Mouse (Mus musculus): ENCODE data around the gene Fads2. TPM values are rescaled to one million over a fixed set of nuclear protein-coding genes. Genes with fewer than 3 reads are reported as not detected.

Fads2 gene
- polyA plus RNA-seq, 1 experiment from 2014 or later, result 71.4 TPM

GRCm38 (mm10) chr19:10071166-10071565, 30.4 kb downstream of the Fads2 start:
- Histone ChIP-seq H3K4me2 (ENCODE audit: low read length) (no peak overlapping the region), H3K36me3 (ENCODE audit: control insufficient read depth, insufficient read depth, low read length) (peaks cover 98% of the 10 kb centered on the region), H3K4me3 (ENCODE audit: low read depth, low read length) (no peak overlapping the region), H3K27ac (ENCODE audit: low read depth) (no peak overlapping the region), H3K27me3 (replicated peaks; ENCODE audit: control insufficient read depth, insufficient read depth, low read length) (no peaks in the 10 kb centered on the region), H3K9me3 (ENCODE audit: control insufficient read depth, low read length) (no peaks in the 10 kb centered on the region), H3K4me1 (replicated peaks; ENCODE audit: control insufficient read depth, insufficient read depth, low read length) (no peaks in the 10 kb centered on the region), H3K9ac (ENCODE audit: low read length) (no peak overlapping the region)
- ATAC-seq (replicated peaks; ENCODE audit: low FRiP score, low TSS enrichment, low read depth) (no peak), DNase-seq (ENCODE audit: low spot score) (no peak)
- WGBS, result 93% methylated on average over 5 of the region's 5 CpGs

- H3K27ac ChIP-seq (ENCODE audit: low read depth), result no peak overlapping the region
- no peak overlapping the region for H3K4me2 ChIP-seq (ENCODE audit: low read length)
- H3K9ac ChIP-seq (ENCODE audit: low read length), result no peak overlapping the region
- H3K4me1 ChIP-seq (replicated peaks; ENCODE audit: control insufficient read depth, insufficient read depth, low read length), result no peaks in the 10 kb centered on the region
- no peaks in the 10 kb centered on the region for H3K27me3 ChIP-seq (replicated peaks; ENCODE audit: control insufficient read depth, insufficient read depth, low read length)
- 92% methylated on average over 8 of the region's 8 CpGs for WGBS
- no peak for ATAC-seq (replicated peaks; ENCODE audit: low FRiP score, low TSS enrichment, low read depth)
- no peaks in the 10 kb centered on the region for H3K9me3 ChIP-seq (ENCODE audit: control insufficient read depth, low read length)
- DNase-seq (ENCODE audit: low spot score), result no peak
- no peak overlapping the region for H3K4me3 ChIP-seq (ENCODE audit: low read depth, low read length)
- H3K36me3 ChIP-seq (ENCODE audit: control insufficient read depth, insufficient read depth, low read length), result peaks cover 98% of the 10 kb centered on the region
Observed at GRCm38 (mm10) chr19:10070186-10070980, 31.2 kb downstream of the Fads2 start.

GRCm38 (mm10) chr19:10067701-10068100, 33.8 kb downstream of the Fads2 start:
- Histone ChIP-seq H3K9me3 (ENCODE audit: control insufficient read depth, low read length) (no peaks in the 10 kb centered on the region), H3K4me1 (replicated peaks; ENCODE audit: control insufficient read depth, insufficient read depth, low read length) (no peaks in the 10 kb centered on the region), H3K4me3 (ENCODE audit: low read depth, low read length) (no peak overlapping the region), H3K9ac (ENCODE audit: low read length) (no peak overlapping the region), H3K27ac (ENCODE audit: low read depth) (no peak overlapping the region), H3K36me3 (ENCODE audit: control insufficient read depth, insufficient read depth, low read length) (peaks cover 97% of the 10 kb centered on the region), H3K27me3 (replicated peaks; ENCODE audit: control insufficient read depth, insufficient read depth, low read length) (no peaks in the 10 kb centered on the region), H3K4me2 (ENCODE audit: low read length) (no peak overlapping the region)
- DNase-seq (ENCODE audit: low spot score), result no peak
- 90% methylated on average over 7 of the region's 7 CpGs for WGBS
- ATAC-seq (replicated peaks; ENCODE audit: low FRiP score, low TSS enrichment, low read depth), result no peak

DNA sequence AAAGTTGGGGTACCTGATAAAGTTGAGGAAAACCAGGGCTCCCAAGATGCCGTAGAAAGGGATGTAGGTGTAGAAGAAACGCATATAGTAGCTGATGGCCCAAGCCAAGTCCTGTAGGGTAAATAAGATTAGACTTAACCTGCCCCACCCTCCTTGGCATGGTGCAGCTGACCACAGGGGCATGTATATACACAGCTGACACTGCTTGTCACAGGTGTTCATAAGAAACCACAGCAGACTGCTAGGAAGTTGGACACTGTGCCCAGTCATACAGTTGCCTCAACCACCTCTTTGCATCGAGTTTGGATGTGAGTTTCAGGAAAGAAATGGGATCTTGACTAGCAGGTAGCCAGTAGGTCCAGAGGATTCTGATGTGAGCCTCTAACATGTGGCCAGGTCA, 35.0 kb downstream of the Fads2 start:
- no peaks in the 10 kb centered on the region; the same call in 1 of the 2 replicates for H3K4me1 ChIP-seq (replicated peaks; ENCODE audit: control insufficient read depth, insufficient read depth, low read length)
- H3K4me2 ChIP-seq (ENCODE audit: low read length), result no peak overlapping the region
- H3K27me3 ChIP-seq (replicated peaks; ENCODE audit: control insufficient read depth, insufficient read depth, low read length), result no peaks in the 10 kb centered on the region
- ATAC-seq (replicated peaks; ENCODE audit: low FRiP score, low TSS enrichment, low read depth) (no peak), DNase-seq (ENCODE audit: low spot score) (no peak)
- no peak overlapping the region for H3K27ac ChIP-seq (ENCODE audit: low read depth)
- no peaks in the 10 kb centered on the region for H3K9me3 ChIP-seq (ENCODE audit: control insufficient read depth, low read length)
- H3K9ac ChIP-seq (ENCODE audit: low read length), result no peak overlapping the region
- H3K36me3 ChIP-seq (ENCODE audit: control insufficient read depth, insufficient read depth, low read length), result peaks cover 99% of the 10 kb centered on the region
- 95% methylated on average over 3 of the region's 3 CpGs for WGBS
- H3K4me3 ChIP-seq (ENCODE audit: low read depth, low read length), result no peak overlapping the region

- Histone ChIP-seq H3K27me3 (replicated peaks; ENCODE audit: control insufficient read depth, insufficient read depth, low read length) (no peaks in the 10 kb centered on the region), H3K27ac (ENCODE audit: low read depth) (no peak overlapping the region), H3K9me3 (ENCODE audit: control insufficient read depth, low read length) (no peaks in the 10 kb centered on the region), H3K9ac (ENCODE audit: low read length) (no peak overlapping the region), H3K4me2 (ENCODE audit: low read length) (no peak overlapping the region), H3K4me1 (replicated peaks; ENCODE audit: control insufficient read depth, insufficient read depth, low read length) (peaks cover 2% of the 10 kb centered on the region), H3K36me3 (ENCODE audit: control insufficient read depth, insufficient read depth, low read length) (peaks cover 99% of the 10 kb centered on the region), H3K4me3 (ENCODE audit: low read depth, low read length) (no peak overlapping the region)
- DNase-seq (ENCODE audit: low spot score), result no peak
- ATAC-seq (replicated peaks; ENCODE audit: low FRiP score, low TSS enrichment, low read depth), result no peak
- WGBS, result 91% methylated on average over 4 of the region's 4 CpGs
Observed at GRCm38 (mm10) chr19:10066189-10066500, 35.4 kb downstream of the Fads2 start.

GRCm38 (mm10) chr19:10065465-10066188, 35.9 kb downstream of the Fads2 start:
- Histone ChIP-seq H3K9me3 (ENCODE audit: control insufficient read depth, low read length) (no peaks in the 10 kb centered on the region), H3K36me3 (ENCODE audit: control insufficient read depth, insufficient read depth, low read length) (peaks cover 98% of the 10 kb centered on the region), H3K27me3 (replicated peaks; ENCODE audit: control insufficient read depth, insufficient read depth, low read length) (no peaks in the 10 kb centered on the region), H3K4me2 (ENCODE audit: low read length) (no peak overlapping the region), H3K27ac (ENCODE audit: low read depth) (no peak overlapping the region), H3K4me1 (replicated peaks; ENCODE audit: control insufficient read depth, insufficient read depth, low read length) (peaks cover 5% of the 10 kb centered on the region), H3K9ac (ENCODE audit: low read length) (no peak overlapping the region), H3K4me3 (ENCODE audit: low read depth, low read length) (no peak overlapping the region)
- DNase-seq (ENCODE audit: low spot score) (no peak), ATAC-seq (replicated peaks; ENCODE audit: low FRiP score, low TSS enrichment, low read depth) (no peak)
- WGBS, result 84% methylated on average over 5 of the region's 5 CpGs

DNA sequence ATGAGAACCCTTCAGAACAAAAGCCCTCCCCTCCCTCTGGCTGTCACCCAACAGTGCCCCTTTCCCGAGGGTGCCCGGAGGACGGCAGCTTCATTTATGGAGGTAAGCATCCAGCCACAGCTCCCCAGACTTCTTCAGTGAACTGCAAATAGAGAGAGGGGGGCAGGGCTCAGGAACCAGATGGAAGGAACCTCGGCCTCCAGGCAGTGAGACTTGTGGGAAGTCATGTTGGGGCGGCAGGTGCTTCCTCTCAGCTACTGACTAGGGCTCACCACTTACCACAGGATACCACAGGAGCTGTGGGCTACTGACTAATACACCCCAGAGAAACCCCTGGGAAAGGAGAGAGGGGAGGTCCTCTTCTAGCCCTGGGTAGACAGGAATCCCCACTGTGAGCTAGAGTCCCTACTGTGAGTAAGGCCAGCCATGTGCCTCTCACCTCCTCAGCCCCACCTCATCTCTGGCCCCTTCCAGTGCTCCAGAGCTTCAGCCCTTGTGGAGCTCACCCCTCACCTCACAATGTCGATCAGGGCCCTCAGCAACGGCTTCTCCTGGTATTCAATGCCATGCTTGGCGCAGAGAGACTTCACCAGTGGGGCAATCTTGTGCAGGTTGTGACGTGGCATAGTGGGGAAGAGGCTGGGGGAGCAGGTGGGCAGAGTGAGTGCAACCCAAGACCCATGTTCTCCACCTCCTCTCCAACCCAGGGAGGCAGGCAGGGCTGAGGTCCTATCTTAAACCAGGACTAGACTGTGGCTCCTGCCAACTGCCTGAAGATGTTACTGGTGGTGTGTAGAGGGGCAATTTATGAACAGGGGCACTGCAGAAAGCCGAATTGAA, 37.2 kb downstream of the Fads2 start:
- Histone ChIP-seq H3K9ac (ENCODE audit: low read length) (no peak overlapping the region), H3K4me1 (replicated peaks; ENCODE audit: control insufficient read depth, insufficient read depth, low read length) (peaks cover 5% of the 10 kb centered on the region), H3K27ac (ENCODE audit: low read depth) (no peak overlapping the region), H3K9me3 (ENCODE audit: control insufficient read depth, low read length) (no peaks in the 10 kb centered on the region), H3K27me3 (replicated peaks; ENCODE audit: control insufficient read depth, insufficient read depth, low read length) (no peaks in the 10 kb centered on the region), H3K4me3 (ENCODE audit: low read depth, low read length) (no peak overlapping the region), H3K4me2 (ENCODE audit: low read length) (no peak overlapping the region), H3K36me3 (ENCODE audit: control insufficient read depth, insufficient read depth, low read length) (peaks cover 86% of the 10 kb centered on the region)
- WGBS, result 90% methylated on average over 10 of the region's 10 CpGs
- ATAC-seq (replicated peaks; ENCODE audit: low FRiP score, low TSS enrichment, low read depth), result no peak
- no peak for DNase-seq (ENCODE audit: low spot score)

DNA sequence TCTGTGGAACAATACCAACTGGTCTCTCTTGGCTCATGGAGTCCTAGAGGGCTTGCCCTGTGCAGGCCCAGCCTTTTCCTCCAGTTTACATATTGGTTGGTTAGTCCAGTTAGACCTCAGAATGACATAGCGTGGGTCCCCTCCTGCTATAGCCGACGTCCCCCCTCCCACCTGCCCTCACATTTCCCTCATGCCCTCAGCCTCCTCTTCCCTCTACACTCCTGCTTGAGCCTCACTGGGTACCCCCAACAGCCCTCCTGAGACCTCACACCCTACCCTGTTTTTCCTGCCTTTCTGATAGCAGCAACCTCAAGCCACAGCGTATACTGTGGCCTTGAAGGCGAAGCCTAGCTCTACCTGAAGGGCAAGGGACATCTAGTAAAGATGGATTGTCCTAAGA, 38.7 kb downstream of the Fads2 start:
- ATAC-seq (replicated peaks; ENCODE audit: low FRiP score, low TSS enrichment, low read depth) (no peak), DNase-seq (ENCODE audit: low spot score) (no peak)
- Histone ChIP-seq H3K4me3 (ENCODE audit: low read depth, low read length) (no peak overlapping the region), H3K4me1 (replicated peaks; ENCODE audit: control insufficient read depth, insufficient read depth, low read length) (peaks cover 5% of the 10 kb centered on the region), H3K4me2 (ENCODE audit: low read length) (no peak overlapping the region), H3K27ac (ENCODE audit: low read depth) (no peak overlapping the region), H3K27me3 (replicated peaks; ENCODE audit: control insufficient read depth, insufficient read depth, low read length) (no peaks in the 10 kb centered on the region), H3K9ac (ENCODE audit: low read length) (no peak overlapping the region), H3K9me3 (ENCODE audit: control insufficient read depth, low read length) (no peaks in the 10 kb centered on the region), H3K36me3 (ENCODE audit: control insufficient read depth, insufficient read depth, low read length) (peaks cover 74% of the 10 kb centered on the region)
- WGBS, result 95% methylated on average over 5 of the region's 5 CpGs
